Mouse (Mus musculus) lung, postnatal 0 days (tissue): ENCODE data around the gene Mgat4e.

Source experiments
- CTCF ChIP-seq: IDR thresholded peaks from 2 replicates; pipeline ENCODE4 v1.5.1; 2016; ENCODE audit warnings: antibody characterized with exemption, mild to moderate bottlenecking
- EP300 ChIP-seq: IDR thresholded peaks from 2 replicates; pipeline ENCODE4 v1.6.1; 2016; ENCODE audit warnings: antibody characterized with exemption, mild to moderate bottlenecking, control low read depth

- TF ChIP-seq CTCF (no peak), EP300 (no peak)
Measured at GRCm38 (mm10) chr1:134552396-134552795, 2.9 kb upstream of the Mgat4e start.
